ENCODE assay signal across 19 mouse cellular contexts in the genomic region with DNA sequence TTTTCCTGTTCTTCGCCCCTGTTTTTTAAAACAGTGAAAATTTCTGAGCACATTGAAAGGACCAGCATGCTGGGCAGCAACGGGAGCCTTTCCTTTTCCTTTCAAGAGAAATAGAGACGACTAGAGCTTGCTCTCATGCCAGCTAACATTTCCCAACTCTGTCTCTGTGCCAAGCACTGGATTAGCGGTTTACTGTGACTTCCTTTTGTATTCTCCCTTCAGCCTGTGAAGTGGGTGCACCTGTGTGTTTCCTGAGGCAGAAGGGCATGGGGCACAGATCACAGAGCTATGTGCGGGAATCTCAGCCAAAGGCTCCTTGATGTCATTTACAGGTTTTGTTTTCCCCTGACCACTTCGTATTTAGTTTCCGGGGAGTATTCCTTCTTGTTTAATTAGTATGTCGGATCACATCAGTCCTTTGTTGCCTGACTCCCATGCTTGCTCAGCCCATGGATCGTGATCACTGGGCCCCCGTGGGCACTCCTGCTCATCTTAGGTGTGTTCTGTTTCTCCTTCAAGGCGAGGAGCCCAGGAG.
DNase-seq lines count a peak whose midpoint lies in the region; ATAC-seq and TF ChIP-seq lines count a peak whose summit lies in the region.
"Had no signal": no experiment of that assay in that cellular context is flagged by ENCODE, and none has a peak within 500 bp of the region (broad histone marks: within the 10 kb centered on the region; RNA-seq: fewer than 3 reads in every experiment).

No protein-coding gene starts in this region.

- ATAC-seq in embryonic facial prominence, embryonic 14.5 days (ENCODE audit: low read depth): peak; percentile 55; the same call in 1 of the 2 replicates
- peak; percentile 39; the same call in 1 of the 2 replicates for ATAC-seq in kidney, embryonic 14.5 days (ENCODE audit: low FRiP score, low TSS enrichment)
- ATAC-seq in lung, postnatal 0 days: no peak
- ATAC-seq: inflammation-experienced regulatory T-cells, adult 6 months; Patski had no signal

- 73% methylated on average over 11 of the region's 11 CpGs for WGBS in embryonic facial prominence, embryonic 14.5 days
- WGBS in embryonic facial prominence, embryonic 10.5 days: 82% methylated on average over 11 of the region's 11 CpGs
- WGBS in kidney, embryonic 14.5 days: 52% methylated on average over 11 of the region's 11 CpGs
- 75% methylated on average over 11 of the region's 11 CpGs for WGBS in lung, postnatal 0 days

- H3K4me2 ChIP-seq in embryonic facial prominence, embryonic 14.5 days (ENCODE audit: low read depth, low read length): no peak overlapping the region
- H3K4me2 ChIP-seq in kidney, embryonic 14.5 days (replicated peaks; ENCODE audit: low read depth, low read length): no peak overlapping the region
- H3K4me2 ChIP-seq in lung, postnatal 0 days (replicated peaks; ENCODE audit: low read depth, low read length): no peak overlapping the region
- H3K4me2 ChIP-seq: embryonic facial prominence, embryonic 12.5 days; heart, embryonic 13.5 days; liver, embryonic 15.5 days; neural tube, embryonic 15.5 days had no signal

- H3K4me1 ChIP-seq in embryonic facial prominence, embryonic 14.5 days (ENCODE audit: control insufficient read depth, insufficient read depth, low read length): no peaks in the 10 kb centered on the region
- no peaks in the 10 kb centered on the region for H3K4me1 ChIP-seq in embryonic facial prominence, embryonic 10.5 days
- H3K4me1 ChIP-seq in kidney, embryonic 14.5 days (ENCODE audit: control insufficient read depth, insufficient read depth, low read length): no peaks in the 10 kb centered on the region
- no peaks in the 10 kb centered on the region for H3K4me1 ChIP-seq in lung, postnatal 0 days (ENCODE audit: insufficient read depth, low read depth, low read length)
- H3K4me1 ChIP-seq: embryonic facial prominence, embryonic 12.5 days; heart, embryonic 13.5 days; liver, embryonic 15.5 days; neural tube, embryonic 15.5 days had no signal

- no peaks in the 10 kb centered on the region for H3K27me3 ChIP-seq in embryonic facial prominence, embryonic 14.5 days (replicated peaks; ENCODE audit: control insufficient read depth, insufficient read depth, low read length)
- no peaks in the 10 kb centered on the region for H3K27me3 ChIP-seq in embryonic facial prominence, embryonic 10.5 days (replicated peaks; ENCODE audit: low read depth, poor library complexity, severe bottlenecking)
- H3K27me3 ChIP-seq in kidney, embryonic 14.5 days (ENCODE audit: control insufficient read depth, insufficient read depth, low read length): no peaks in the 10 kb centered on the region
- H3K27me3 ChIP-seq in lung, postnatal 0 days (replicated peaks; ENCODE audit: insufficient read depth, low read length): no peaks in the 10 kb centered on the region
- H3K27me3 ChIP-seq: embryonic facial prominence, embryonic 12.5 days; heart, embryonic 13.5 days; liver, embryonic 15.5 days; neural tube, embryonic 15.5 days had no signal

- no peak overlapping the region for H3K9ac ChIP-seq in embryonic facial prominence, embryonic 14.5 days (ENCODE audit: low read depth, low read length)
- H3K9ac ChIP-seq in kidney, embryonic 14.5 days (ENCODE audit: low read depth, low read length): no peak overlapping the region
- no peak overlapping the region for H3K9ac ChIP-seq in lung, postnatal 0 days (replicated peaks; ENCODE audit: low read depth)
- H3K9ac ChIP-seq: embryonic facial prominence, embryonic 12.5 days; heart, embryonic 13.5 days; liver, embryonic 15.5 days; neural tube, embryonic 15.5 days had no signal

- no peak overlapping the region for H3K4me3 ChIP-seq in embryonic facial prominence, embryonic 14.5 days (ENCODE audit: low read depth, low read length)
- no peak overlapping the region for H3K4me3 ChIP-seq in embryonic facial prominence, embryonic 10.5 days
- H3K4me3 ChIP-seq in kidney, embryonic 14.5 days (ENCODE audit: low read length): no peak overlapping the region
- no peak overlapping the region for H3K4me3 ChIP-seq in lung, postnatal 0 days (ENCODE audit: low read depth, low read length)
- H3K4me3 ChIP-seq: embryonic facial prominence, embryonic 12.5 days; heart, embryonic 13.5 days; liver, embryonic 15.5 days; neural tube, embryonic 15.5 days had no signal

- DNase-seq in embryonic facial prominence, embryonic 14.5 days (ENCODE audit: low spot score): peak; percentile 43
- no peak for DNase-seq in embryonic facial prominence, embryonic 10.5 days (ENCODE audit: low spot score)
- no peak for DNase-seq in kidney, adult 9 months
- peak; percentile 5 for DNase-seq in lung, postnatal 25 days (ENCODE audit: low spot score)
- DNase-seq in lung, postnatal 0 days (ENCODE audit: low spot score): no peak
- peak; percentile 64 for DNase-seq in brain, embryonic 14.5 days (ENCODE audit: low read depth)
- no peak for DNase-seq in urinary bladder, postnatal 14 days (ENCODE audit: low spot score)
- DNase-seq: B cell, adult 2 months; heart, postnatal 4 days; kidney, postnatal 14 days; right cerebral cortex, postnatal 4 days; thymus, postnatal 25 days had no signal

- TF ChIP-seq EP300 in lung, postnatal 0 days (IDR thresholded peaks at IDR 0.05): no peak

- no peak for TF ChIP-seq POLR2A in brain, embryonic 14.5 days (IDR thresholded peaks at IDR 0.05; ENCODE audit: borderline replicate concordance, extremely low read depth, insufficient read depth, insufficient read length, poor library complexity, severe bottlenecking)

- no peaks in the 10 kb centered on the region for H3K9me3 ChIP-seq in embryonic facial prominence, embryonic 14.5 days (ENCODE audit: control insufficient read depth, low read length)
- H3K9me3 ChIP-seq in embryonic facial prominence, embryonic 10.5 days: no peaks in the 10 kb centered on the region
- H3K9me3 ChIP-seq in kidney, embryonic 14.5 days (ENCODE audit: control insufficient read depth, low read length): no peaks in the 10 kb centered on the region
- no peaks in the 10 kb centered on the region for H3K9me3 ChIP-seq in lung, postnatal 0 days (ENCODE audit: low read length)
- H3K9me3 ChIP-seq: embryonic facial prominence, embryonic 12.5 days; heart, embryonic 13.5 days; liver, embryonic 15.5 days; neural tube, embryonic 15.5 days had no signal

- no peak for TF ChIP-seq CTCF in lung, postnatal 0 days (IDR thresholded peaks at IDR 0.05)
- TF ChIP-seq CTCF in brain, embryonic 14.5 days (IDR thresholded peaks at IDR 0.05; ENCODE audit: borderline replicate concordance, extremely low read depth, insufficient read depth, insufficient read length): no peak

- no peak overlapping the region for H3K27ac ChIP-seq in embryonic facial prominence, embryonic 14.5 days (replicated peaks; ENCODE audit: low read depth, low read length)
- H3K27ac ChIP-seq in embryonic facial prominence, embryonic 10.5 days (replicated peaks): no peak overlapping the region
- no peak overlapping the region for H3K27ac ChIP-seq in kidney, embryonic 14.5 days (ENCODE audit: low read depth, low read length)
- H3K27ac ChIP-seq in lung, postnatal 0 days (ENCODE audit: low read length): no peak overlapping the region
- H3K27ac ChIP-seq: embryonic facial prominence, embryonic 12.5 days; heart, embryonic 13.5 days; liver, embryonic 15.5 days; neural tube, embryonic 15.5 days had no signal

- no peaks in the 10 kb centered on the region for H3K36me3 ChIP-seq in embryonic facial prominence, embryonic 14.5 days (ENCODE audit: control insufficient read depth, insufficient read depth, low read length)
- no peaks in the 10 kb centered on the region for H3K36me3 ChIP-seq in embryonic facial prominence, embryonic 10.5 days (replicated peaks)
- H3K36me3 ChIP-seq in kidney, embryonic 14.5 days (ENCODE audit: control insufficient read depth, insufficient read depth, low read length): no peaks in the 10 kb centered on the region
- H3K36me3 ChIP-seq in lung, postnatal 0 days (ENCODE audit: insufficient read depth, low read length): no peaks in the 10 kb centered on the region
- H3K36me3 ChIP-seq: embryonic facial prominence, embryonic 12.5 days; heart, embryonic 13.5 days; liver, embryonic 15.5 days; neural tube, embryonic 15.5 days had no signal

Comparison
In these comparisons a context has a peak if more than half of its experiments do, and no peak if none do; other contexts are left out.
1. DNase-seq: peak in embryonic facial prominence, embryonic 14.5 days (single experiment), lung, postnatal 25 days (single experiment) and brain, embryonic 14.5 days (single experiment); none in embryonic facial prominence, embryonic 10.5 days (single experiment), kidney, adult 9 months (single experiment), lung, postnatal 0 days (single experiment) and urinary bladder, postnatal 14 days (single experiment).